Mouse (Mus musculus) ES-E14 (cell line): ENCODE data around the gene Il6.

Experiments used
- CHD2 ChIP-seq: IDR thresholded peaks from 2 replicates; pipeline ENCODE4 v1.6.1; 2014; ENCODE audit warnings: mild to moderate bottlenecking, low read depth, low read length, inconsistent platforms
- HCFC1 ChIP-seq: IDR thresholded peaks from 2 replicates; pipeline ENCODE4 v1.6.1; 2012; ENCODE audit warnings: low read length, inconsistent platforms, borderline replicate concordance; ENCODE audit not compliant: insufficient read depth
- MAFK ChIP-seq: IDR thresholded peaks from 2 replicates; pipeline ENCODE4 v1.6.1; 2014; ENCODE audit warnings: mild to moderate bottlenecking, low read depth, low read length, inconsistent platforms; ENCODE audit not compliant: insufficient read depth
- ZC3H11A ChIP-seq: IDR thresholded peaks from 2 replicates; pipeline ENCODE4 v1.6.1; 2012; ENCODE audit warnings: low read depth, mild to moderate bottlenecking, inconsistent platforms, low read length, borderline replicate concordance
- ZNF384 ChIP-seq: IDR thresholded peaks from 2 replicates; pipeline ENCODE4 v1.6.1; 2012; ENCODE audit warnings: low read depth, low read length, inconsistent platforms

- no peak for TF ChIP-seq MAFK
- no peak for TF ChIP-seq CHD2
- TF ChIP-seq ZC3H11A = no peak
- TF ChIP-seq ZNF384 = no peak
- TF ChIP-seq HCFC1 = no peak
These were observed 19.3 kb upstream of the Il6 start for GRCm38 (mm10) chr5:29993583-29993982.
